Mouse (Mus musculus) neutrophil, adult 5-6 weeks (primary cell): ENCODE measurements around the gene Ipcef1. TPM values are rescaled to one million over a fixed set of nuclear protein-coding genes. Genes with fewer than 3 reads are reported as not detected.

ENCODE experiments used
- ATAC-seq: fragments of 151-379, 151-347 bp; 2 replicates; pipeline ENCODE4 v1.8.0; 2017; ENCODE audit warnings: mild to moderate bottlenecking, moderate TSS enrichment; ENCODE audit not compliant: insufficient number of reproducible peaks, poor library complexity, low FRiP score, severe bottlenecking; ENCODE audit errors: extremely low read depth
- total RNA-seq: library from RNA; stranded (forward); fragments of 200-1000 nt; gene quantifications from 2 replicates; pipeline ENCODE4 v1.2.3, GENCODE M21; 2017

Gene Ipcef1
- total RNA-seq = 111 and 119 TPM in 2 replicates

DNA sequence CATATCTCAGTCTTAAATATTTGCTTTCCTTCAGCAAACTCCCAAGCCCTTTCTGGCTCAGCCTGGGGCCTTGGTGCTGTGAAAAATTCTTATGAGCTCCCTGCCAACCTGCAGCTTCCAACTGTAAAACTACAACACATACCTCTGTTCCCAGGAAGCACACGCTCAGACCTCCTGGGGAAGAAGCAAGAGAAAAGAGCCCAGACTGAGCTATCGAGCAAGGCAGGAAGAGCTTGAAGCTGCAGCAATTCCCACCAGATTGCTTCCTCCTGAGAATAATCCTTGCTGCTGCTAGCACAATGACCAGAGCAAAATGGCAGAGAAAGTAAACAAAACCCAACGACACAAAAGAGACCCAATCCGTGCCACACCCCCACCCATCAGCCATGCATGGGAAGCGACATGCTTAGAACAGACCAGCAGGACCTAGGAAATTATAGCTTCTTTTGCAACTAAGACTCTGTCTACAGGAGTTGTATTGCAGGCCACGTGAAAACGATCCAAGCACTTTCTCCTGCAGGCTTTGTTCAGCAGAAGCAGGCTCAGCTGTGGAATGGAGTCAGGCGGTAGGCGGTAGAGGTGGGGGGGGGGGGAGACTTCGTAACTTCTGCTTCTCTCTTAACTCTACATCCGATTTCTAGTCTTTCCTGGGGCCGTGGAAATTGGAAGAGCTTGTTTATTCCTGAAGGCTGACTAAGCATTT, at the start of gene Ipcef1:
TSS of gene Ipcef1 (minus strand) at position 164 of the 703 bp plus-strand sequence.
- ATAC-seq = no peak

GRCm38 (mm10) chr10:7077971-7078370, 25.7 kb upstream of the Ipcef1 start:
- ATAC-seq = no peak

DNA sequence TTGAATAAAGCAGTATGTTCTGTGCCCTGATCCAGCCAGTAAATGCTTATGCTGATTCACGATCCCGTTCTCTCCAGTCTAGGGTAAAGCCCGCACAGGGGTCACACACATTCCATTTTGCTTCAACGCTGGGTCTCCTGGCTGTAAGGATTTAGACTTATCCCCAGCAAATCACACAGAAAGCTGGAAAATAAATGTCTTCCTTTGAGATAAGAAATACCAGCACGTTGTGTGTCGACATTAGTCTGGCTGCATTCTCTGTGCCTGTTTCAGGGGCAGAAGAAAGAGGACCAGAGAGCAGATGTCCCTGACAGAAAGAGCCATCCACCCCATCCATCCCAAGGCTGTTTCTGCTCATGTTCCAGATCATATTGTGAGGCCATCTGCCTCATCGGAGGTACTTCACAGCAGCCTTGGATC, 25.1 kb upstream of the Ipcef1 start:
- no peak for ATAC-seq

GRCm38 (mm10) chr10:7076662-7077211, 24.5 kb upstream of the Ipcef1 start:
- ATAC-seq = no peak

DNA sequence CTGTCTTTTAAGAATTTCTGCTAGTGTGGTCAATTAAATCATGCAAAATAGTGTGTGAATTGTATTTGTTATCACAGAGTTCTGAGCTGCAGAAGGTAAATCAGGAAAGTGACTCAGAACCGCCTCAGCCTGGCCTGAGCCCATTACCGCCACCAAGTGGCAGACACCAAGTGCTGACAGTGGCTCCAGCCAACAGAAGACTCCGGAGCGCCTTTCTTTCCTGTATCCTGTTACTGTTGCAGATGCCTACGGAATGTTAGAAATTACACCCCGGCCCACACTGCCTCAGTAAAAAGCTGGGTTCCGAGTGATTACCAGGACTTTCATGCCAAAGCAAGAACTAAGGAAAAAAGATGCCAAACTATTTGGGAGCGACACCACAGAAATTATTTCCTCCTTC, 23.9 kb upstream of the Ipcef1 start:
- ATAC-seq = peak; percentile 88

DNA sequence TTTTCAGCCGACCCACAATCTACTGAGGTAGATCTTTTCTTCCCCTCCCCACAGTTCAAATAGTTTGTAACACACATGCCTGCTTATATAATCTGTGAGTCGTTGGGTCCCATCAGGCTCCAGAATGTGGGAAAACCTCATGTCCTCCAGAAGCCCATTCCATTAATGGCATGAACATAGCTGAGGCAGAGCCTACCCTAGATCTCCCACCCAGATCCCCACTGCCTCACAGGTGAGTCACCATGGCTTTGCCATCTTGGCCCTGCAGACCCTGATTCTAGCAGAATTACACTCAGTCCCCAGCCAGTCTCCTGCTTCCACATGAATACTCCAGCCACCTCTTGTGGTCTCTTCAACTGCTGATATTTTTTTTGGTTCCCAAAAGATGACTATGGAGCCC, 23.4 kb upstream of the Ipcef1 start:
- ATAC-seq = no peak

- no peak for ATAC-seq
Observed at GRCm38 (mm10) chr10:7074231-7074630, 22.0 kb upstream of the Ipcef1 start.

- no peak for ATAC-seq
Observed at GRCm38 (mm10) chr10:7070924-7071323, 18.6 kb upstream of the Ipcef1 start.

DNA sequence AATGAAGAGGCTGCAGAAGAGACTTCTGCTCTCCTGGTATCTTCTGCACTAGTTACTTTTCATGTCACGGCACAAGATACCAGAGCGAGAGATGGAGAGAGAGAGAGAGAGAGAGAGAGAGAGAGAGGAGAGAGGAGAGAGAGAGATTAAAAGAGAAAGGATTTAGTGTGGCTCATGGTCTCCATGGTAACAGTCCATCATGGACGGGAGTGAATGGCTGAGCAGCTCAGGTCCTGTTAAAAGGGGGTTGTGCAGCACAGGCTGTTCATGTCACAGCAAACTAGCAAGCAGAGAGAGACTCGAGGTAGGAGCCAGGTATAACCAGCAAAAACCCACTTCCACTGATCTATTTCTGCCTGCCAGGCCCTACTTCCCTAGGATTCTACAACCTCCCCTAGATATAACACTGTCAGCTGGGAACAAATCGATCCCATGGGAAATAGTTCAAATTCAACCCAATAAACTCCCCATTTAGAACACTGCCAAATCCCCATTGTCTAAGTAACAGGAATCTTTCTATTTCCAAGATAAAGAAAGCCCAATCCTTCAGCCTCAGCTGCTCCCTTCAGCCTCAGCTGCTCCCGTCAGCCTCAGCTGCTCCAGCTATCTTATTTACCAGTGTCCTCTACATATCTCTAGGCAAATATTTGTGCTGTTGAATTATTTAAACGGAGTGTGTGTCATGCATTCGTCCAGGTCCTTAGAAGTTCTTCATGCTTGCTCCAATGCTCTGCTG, 18.0 kb upstream of the Ipcef1 start:
- no peak for ATAC-seq

GRCm38 (mm10) chr10:7069090-7069489, 16.8 kb upstream of the Ipcef1 start:
- ATAC-seq = no peak

GRCm38 (mm10) chr10:7068608-7069007, 16.3 kb upstream of the Ipcef1 start:
- ATAC-seq = no peak

GRCm38 (mm10) chr10:7063752-7064457, 11.6 kb upstream of the Ipcef1 start:
- ATAC-seq = peak; percentile 69

DNA sequence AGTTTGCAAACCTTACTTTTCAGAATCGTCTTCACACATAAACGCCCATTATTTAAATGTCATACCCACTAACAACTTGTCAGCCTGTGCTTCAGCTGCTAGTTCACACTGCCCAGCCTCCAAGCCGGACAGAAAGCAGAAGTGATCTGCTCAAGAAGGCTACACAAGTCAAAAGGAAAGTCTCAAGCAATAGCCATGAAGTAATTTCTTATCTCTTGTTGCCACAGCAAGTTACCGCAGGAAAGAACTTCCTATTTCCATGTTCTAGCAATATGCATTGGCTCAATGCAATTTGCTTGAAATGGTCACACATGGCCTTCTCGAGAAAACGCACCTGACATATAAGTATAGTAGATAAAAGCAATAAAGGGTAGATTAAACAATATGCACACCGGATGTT, 10.7 kb upstream of the Ipcef1 start:
- peak; percentile 87 for ATAC-seq

DNA sequence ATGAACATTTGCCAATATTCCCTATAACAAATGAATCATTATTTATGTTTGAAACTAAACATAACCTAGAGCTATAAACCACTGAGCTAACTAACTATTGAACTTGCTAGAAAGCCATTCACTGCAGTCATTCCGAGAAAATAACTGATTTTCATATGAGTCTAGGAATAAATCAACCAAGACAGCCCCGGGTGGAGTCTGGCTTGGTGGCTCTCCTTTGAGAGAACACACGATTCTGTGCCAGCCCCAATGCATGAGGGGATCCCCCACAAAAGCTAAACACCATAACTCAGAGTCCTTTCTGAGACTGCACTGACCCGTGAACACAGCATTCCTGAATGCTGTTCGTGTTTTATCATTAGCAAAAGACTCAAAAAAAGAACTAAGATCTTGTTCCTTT, 8.0 kb upstream of the Ipcef1 start:
- ATAC-seq = no peak

DNA sequence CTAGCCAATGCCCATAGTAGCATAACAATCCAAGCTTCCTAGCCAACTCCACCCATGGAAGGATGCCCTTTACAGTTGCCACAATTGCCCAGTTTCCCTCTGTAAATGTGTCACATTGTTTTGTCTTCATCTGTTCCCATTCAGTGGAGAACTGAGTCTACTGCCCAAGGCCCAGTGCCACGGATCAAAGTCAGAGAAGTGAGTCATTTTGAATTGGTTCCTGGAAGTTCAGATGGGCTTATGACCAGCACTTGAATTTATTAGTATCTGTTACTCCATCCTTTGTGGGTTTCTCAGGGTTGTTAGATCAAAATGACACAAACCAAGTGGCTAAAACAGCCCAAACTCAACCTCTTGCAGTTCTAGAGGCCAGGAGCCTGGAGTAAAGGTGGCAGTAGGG, 5.3 kb upstream of the Ipcef1 start:
- ATAC-seq = no peak

DNA sequence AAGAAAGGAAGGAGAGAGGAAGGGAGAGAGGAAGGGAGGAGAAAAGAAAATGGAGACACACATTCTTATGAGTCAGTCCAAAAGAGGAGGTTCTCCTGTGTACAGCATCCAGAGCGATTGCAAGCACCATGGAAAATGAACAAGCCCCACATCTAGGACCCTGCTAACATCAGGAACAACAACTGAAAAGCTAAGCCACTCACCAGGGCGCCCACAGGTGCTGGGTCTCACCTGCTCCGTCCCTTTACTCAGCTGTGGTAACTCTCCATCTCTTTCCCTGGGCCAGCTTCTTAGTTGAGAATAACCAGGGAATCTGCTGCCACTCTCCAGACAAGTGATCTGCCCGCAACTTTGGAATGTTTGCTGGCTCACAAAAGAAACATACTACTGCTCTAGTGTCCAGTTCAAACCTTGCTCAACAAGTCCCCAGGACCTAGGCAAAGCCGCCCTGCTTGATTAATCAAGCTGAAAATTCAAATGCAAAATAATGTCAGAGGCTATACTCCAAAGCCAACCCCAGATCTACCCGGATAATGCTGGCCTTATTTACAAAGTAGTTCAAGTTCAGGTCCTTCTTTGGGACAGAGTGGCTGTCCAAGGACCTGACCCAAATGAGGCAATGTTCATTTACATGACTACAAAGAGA, 2.4 kb upstream of the Ipcef1 start:
- ATAC-seq = no peak

DNA sequence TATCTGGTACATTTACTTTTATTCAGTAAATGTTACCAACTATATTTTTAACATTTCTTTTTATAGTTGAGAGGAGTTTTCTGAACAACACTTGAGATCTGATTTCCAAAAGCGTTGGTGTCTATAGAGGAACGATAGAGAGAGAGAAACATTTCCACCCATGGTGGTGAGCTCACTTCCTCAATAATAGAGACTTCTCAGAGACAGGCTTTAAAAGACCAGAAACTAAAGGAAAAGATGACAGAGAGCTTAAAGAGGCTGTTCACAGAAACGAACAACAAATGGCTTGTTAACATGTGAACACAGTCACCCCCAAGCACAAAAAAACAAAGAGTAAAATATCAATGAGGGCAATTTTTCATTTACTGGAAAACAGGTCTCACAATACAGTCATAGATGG, 2.4 kb downstream of the Ipcef1 start:
- no peak for ATAC-seq

- no peak for ATAC-seq
Observed at GRCm38 (mm10) chr10:7047919-7048291, 4.4 kb downstream of the Ipcef1 start.

- ATAC-seq = no peak
Observed at GRCm38 (mm10) chr10:7047288-7047918, 4.9 kb downstream of the Ipcef1 start.
